Mouse (Mus musculus) MEL (cell line): ENCODE measurements around the gene 6030498E09Rik. TPM values are rescaled to one million over a fixed set of nuclear protein-coding genes. Genes with fewer than 3 reads are reported as not detected.

Experiments used
- DNase-seq: peaks from one replicate; pipeline ENCODE4 v3.0.0; 2011; ENCODE audit warnings: low read depth, low spot score
- H3K27ac ChIP-seq: 2 replicates; pipeline ENCODE4 v1.5.1; 2012; ENCODE audit warnings: low read depth, mild to moderate bottlenecking, control low read depth, low read length, moderate library complexity; ENCODE audit not compliant: control insufficient read depth
- H3K27me3 ChIP-seq, 2 experiments: fragments of 150-350 bp in 1 of 2; sonication (generic) in 1 of 2; 2 replicates each; pipeline ENCODE4 v1.6.1; 2012; ENCODE audit warnings: low read length in 2 of 2, mild to moderate bottlenecking in 2 of 2, improper control_type of control experiment in 1 of 2, moderate library complexity in 1 of 2; ENCODE audit not compliant: insufficient read depth in 2 of 2, control insufficient read depth in 1 of 2
- H3K36me3 ChIP-seq, 2 experiments: 2 replicates each; pipeline ENCODE4 v1.6.1; 2012 to 2014; ENCODE audit warnings: low read length in 2 of 2, improper control_type of control experiment in 1 of 2, inconsistent platforms in 1 of 2, mild to moderate bottlenecking in 1 of 2; ENCODE audit not compliant: insufficient read depth in 2 of 2, control insufficient read depth in 1 of 2
- H3K4me1 ChIP-seq, 2 experiments: fragments of 150-350 bp in 1 of 2; sonication (generic) in 1 of 2; 2 replicates each; pipeline ENCODE4 v1.6.1; 2012; ENCODE audit warnings: low read length in 2 of 2, improper control_type of control experiment in 1 of 2, mild to moderate bottlenecking in 1 of 2; ENCODE audit not compliant: insufficient read depth in 2 of 2, control insufficient read depth in 1 of 2
- H3K4me3 ChIP-seq, 2 experiments: fragments of 150-350 bp in 1 of 2; sonication (generic) in 1 of 2; 2 replicates each; pipeline ENCODE4 v1.5.1; 2012; ENCODE audit warnings: low read depth in 2 of 2, low read length in 2 of 2, mild to moderate bottlenecking in 2 of 2, moderate library complexity in 2 of 2, control low read depth in 1 of 2, improper control_type of control experiment in 1 of 2; ENCODE audit not compliant: control insufficient read depth in 1 of 2, insufficient read depth in 1 of 2
- H3K79me2 ChIP-seq: 2 replicates; pipeline ENCODE4 v1.6.1; 2012; ENCODE audit warnings: mild to moderate bottlenecking, low read length, moderate library complexity; ENCODE audit not compliant: control insufficient read depth, poor library complexity, insufficient read depth
- H3K9ac ChIP-seq: 2 replicates; pipeline ENCODE4 v1.6.1; 2012; ENCODE audit warnings: low read depth, mild to moderate bottlenecking, control low read depth, low read length, moderate library complexity; ENCODE audit not compliant: control insufficient read depth, poor library complexity, severe bottlenecking
- H3K9me3 ChIP-seq: fragments of 150-350 bp; sonication (generic); replicated peaks from 2 replicates; pipeline ENCODE4 v1.6.1; 2012; ENCODE audit warnings: mild to moderate bottlenecking, low read length, improper control_type of control experiment, moderate library complexity; ENCODE audit not compliant: insufficient read depth
- BHLHE40 ChIP-seq: IDR thresholded peaks from 2 replicates; pipeline ENCODE4 v1.6.1; 2012; ENCODE audit warnings: low read depth, mild to moderate bottlenecking, inconsistent platforms, low read length, improper control_type of control experiment, borderline replicate concordance
- CTCF ChIP-seq, 3 experiments: IDR thresholded peaks in 2 of 3; conservative IDR thresholded peaks in 1 of 3; 2 replicates each; pipeline ENCODE4 v1.5.1; 2011 to 2012; ENCODE audit warnings: low read length in 3 of 3, low read depth in 2 of 3, mild to moderate bottlenecking in 2 of 3, improper control_type of control experiment in 1 of 3, inconsistent platforms in 1 of 3, mixed read lengths in 1 of 3, moderate library complexity in 1 of 3; ENCODE audit not compliant: control insufficient read depth in 1 of 3, insufficient read depth in 1 of 3, poor library complexity in 1 of 3, severe bottlenecking in 1 of 3
- ELF1 ChIP-seq: IDR thresholded peaks from 2 replicates; pipeline ENCODE4 v1.6.1; 2014; ENCODE audit warnings: low read depth, mild to moderate bottlenecking, inconsistent platforms, low read length, improper control_type of control experiment, moderate library complexity
- EP300 ChIP-seq, 2 experiments: IDR thresholded peaks; 2 replicates each; pipeline ENCODE4 v1.6.1; 2011; ENCODE audit warnings: improper control_type of control experiment in 2 of 2, low read length in 2 of 2, low read depth in 1 of 2, mild to moderate bottlenecking in 1 of 2
- ETS1 ChIP-seq: IDR thresholded peaks from 2 replicates; pipeline ENCODE4 v1.6.1; 2012; ENCODE audit warnings: low read depth, mild to moderate bottlenecking, inconsistent platforms, low read length, improper control_type of control experiment, moderate library complexity
- GATA1 ChIP-seq: IDR thresholded peaks from 2 replicates; pipeline ENCODE4 v1.6.1; 2011; ENCODE audit warnings: low read depth, low read length, improper control_type of control experiment
- MAX ChIP-seq: IDR thresholded peaks from 2 replicates; pipeline ENCODE4 v1.6.1; 2011; ENCODE audit warnings: low read length, improper control_type of control experiment
- MAZ ChIP-seq: IDR thresholded peaks from 2 replicates; pipeline ENCODE4 v1.6.1; 2012; ENCODE audit warnings: low read depth, mild to moderate bottlenecking, inconsistent platforms, low read length, improper control_type of control experiment
- MEF2A ChIP-seq: IDR thresholded peaks from 2 replicates; pipeline ENCODE4 v1.6.1; 2014; ENCODE audit warnings: low read depth, mild to moderate bottlenecking, inconsistent platforms, low read length, improper control_type of control experiment; ENCODE audit not compliant: poor library complexity, insufficient replicate concordance, severe bottlenecking; ENCODE audit errors: extremely low read depth
- MXI1 ChIP-seq: IDR thresholded peaks from 2 replicates; pipeline ENCODE4 v1.6.1; 2011; ENCODE audit warnings: mild to moderate bottlenecking, low read depth, low read length, improper control_type of control experiment
- MYB ChIP-seq: IDR thresholded peaks from 2 replicates; pipeline ENCODE4 v1.6.1; 2011; ENCODE audit warnings: mild to moderate bottlenecking, low read depth, low read length, improper control_type of control experiment
- MYC ChIP-seq: IDR thresholded peaks from 2 replicates; pipeline ENCODE4 v1.6.1; 2011; ENCODE audit warnings: low read depth, mild to moderate bottlenecking, low read length, improper control_type of control experiment, moderate library complexity
- NRF1 ChIP-seq: IDR thresholded peaks from 2 replicates; pipeline ENCODE4 v1.6.1; 2014; ENCODE audit warnings: low read depth, mild to moderate bottlenecking, inconsistent platforms, low read length, improper control_type of control experiment, moderate library complexity; ENCODE audit not compliant: poor library complexity, insufficient read depth, severe bottlenecking
- POLR2A ChIP-seq, 2 experiments: IDR thresholded peaks; 2 replicates each; pipeline ENCODE4 v1.6.1; 2011 to 2012; ENCODE audit warnings: low read length in 2 of 2, mild to moderate bottlenecking in 2 of 2, control low read depth in 1 of 2, improper control_type of control experiment in 1 of 2, low read depth in 1 of 2, moderate library complexity in 1 of 2; ENCODE audit not compliant: control insufficient read depth in 1 of 2, insufficient read depth in 1 of 2, poor library complexity in 1 of 2
- POLR2AphosphoS2 ChIP-seq: IDR thresholded peaks from 2 replicates; pipeline ENCODE4 v1.6.1; 2011; ENCODE audit warnings: low read length, improper control_type of control experiment
- POLR2AphosphoS5 ChIP-seq: IDR thresholded peaks from 2 replicates; pipeline ENCODE4 v1.6.1; 2012; ENCODE audit warnings: low read depth, borderline replicate concordance, mild to moderate bottlenecking, inconsistent platforms, low read length, moderate library complexity, mixed read lengths
- RCOR1 ChIP-seq: IDR thresholded peaks from 2 replicates; pipeline ENCODE4 v1.6.1; 2012; ENCODE audit warnings: low read depth, mild to moderate bottlenecking, inconsistent platforms, low read length, improper control_type of control experiment
- SMC3 ChIP-seq: IDR thresholded peaks from 2 replicates; pipeline ENCODE4 v1.6.1; 2011; ENCODE audit warnings: low read depth, low read length, improper control_type of control experiment
- TCF12 ChIP-seq: IDR thresholded peaks from 2 replicates; pipeline ENCODE4 v1.6.1; 2014; ENCODE audit warnings: low read depth, mild to moderate bottlenecking, inconsistent platforms, low read length, improper control_type of control experiment, moderate library complexity
- USF1 ChIP-seq: IDR thresholded peaks from 2 replicates; pipeline ENCODE4 v1.6.1; 2014; ENCODE audit warnings: low read depth, mild to moderate bottlenecking, inconsistent platforms, low read length, improper control_type of control experiment, moderate library complexity
- ZC3H11A ChIP-seq: IDR thresholded peaks from 2 replicates; pipeline ENCODE4 v1.6.1; 2012; ENCODE audit warnings: low read depth, mild to moderate bottlenecking, inconsistent platforms, low read length, improper control_type of control experiment
- polyA plus RNA-seq, 2 experiments: library from polyadenylated mRNA; stranded (reverse) in 1 of 2; unstranded in 1 of 2; fragments of >175 nt in 1 of 2; fragments of >200 nt in 1 of 2; gene quantifications; 2 replicates each; pipeline versions ENCODE4 v1.2.1 to v1.2.4; 2012; ENCODE audit warnings: low replicate concordance in 2 of 2, low read depth in 1 of 2; ENCODE audit not compliant: insufficient read length in 2 of 2, insufficient read depth in 1 of 2, missing spikeins in 1 of 2
- total RNA-seq: library from RNA; depleted of rRNA; stranded (reverse); fragments of 300-350 nt; gene quantifications from 2 replicates; pipeline ENCODE4 v1.2.3, GENCODE M21; 2012; rRNA removed

The 6030498E09Rik gene
- total RNA-seq = not detected in 2 replicates
- not detected for polyA plus RNA-seq

DNA sequence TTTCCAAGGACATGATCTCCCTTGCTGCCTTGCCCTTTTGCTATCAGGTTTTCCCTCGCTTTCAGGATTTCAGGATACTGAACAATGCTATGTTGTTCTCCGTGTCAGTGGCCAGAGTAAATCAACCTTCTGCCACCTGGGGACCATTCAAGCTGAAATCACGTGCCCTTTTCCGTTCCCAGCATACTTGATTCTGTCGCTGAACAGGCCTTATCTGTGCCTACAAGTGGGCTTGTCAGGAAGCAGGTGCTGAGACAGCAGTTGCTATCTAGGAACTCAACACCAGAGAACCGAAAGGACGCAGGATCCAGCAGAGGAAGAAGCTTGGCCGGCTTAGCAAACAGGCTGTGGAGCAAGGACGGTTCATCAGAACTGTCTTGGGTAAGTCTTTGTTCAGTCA, at the start of gene 6030498E09Rik:
TSS of gene 6030498E09Rik (plus strand) at position 194 of the 400 bp plus-strand sequence.
- H3K9me3 ChIP-seq = no peaks in the 10 kb centered on the region
- H3K27me3 ChIP-seq = no peaks in the 10 kb centered on the region
- peak; percentile 81 for TF ChIP-seq USF1
- TF ChIP-seq TCF12 = peak; percentile 65
- TF ChIP-seq ETS1 = peak; percentile 57
- peak in 1 of 2 experiments; percentile 49; a peak in 1 of 4 replicates for TF ChIP-seq EP300 (IDR thresholded peaks at IDR 0.05; ENCODE audit: low read depth in 1 of 2, low read length in 2 of 2)
- TF ChIP-seq GATA1 = 0 out of 2 replicates have a peak, but pooled peaks have one; percentile 23
- TF ChIP-seq BHLHE40 = peak; percentile 55; the same call in 1 of the 2 replicates
- 0 out of 2 replicates have a peak, but pooled peaks have one; percentile 39 for TF ChIP-seq MAX
- TF ChIP-seq SMC3 = no peak
- no peak for TF ChIP-seq ZC3H11A
- TF ChIP-seq, all 39 proteins: peak for 7
- Histone ChIP-seq H3K4me1 (no peaks in the 10 kb centered on the region), H3K27ac (no peak within 1 kb of the TSS), H3K4me3 (peak within 1 kb of the TSS; percentile 28 to 31; a peak in 3 of 4 replicates), H3K79me2 (no peaks in the 10 kb centered on the region), H3K9ac (no peak within 1 kb of the TSS), H3K36me3 (no peaks in the 10 kb centered on the region)
- peak; percentile 45 for DNase-seq

DNA sequence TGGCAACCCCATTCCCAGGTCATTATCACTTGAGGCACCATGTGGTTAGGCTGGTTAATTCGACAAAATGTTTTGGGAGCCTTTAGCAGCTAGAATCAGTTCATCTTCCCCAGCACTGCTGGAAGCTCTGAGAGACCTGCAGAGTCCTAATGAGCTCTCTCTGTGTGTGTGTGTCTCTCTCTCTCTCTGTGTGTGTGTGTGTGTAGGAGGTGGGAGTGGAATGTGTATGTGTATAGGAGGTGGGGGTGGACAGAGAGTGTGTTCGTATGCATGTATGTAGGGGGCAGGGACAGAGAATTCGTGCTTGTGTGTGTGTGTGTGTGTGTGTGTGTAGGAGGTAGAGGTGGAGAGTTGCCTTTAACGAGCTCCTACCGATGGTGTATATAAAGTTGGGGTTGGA, 42.4 kb upstream of the 6030498E09Rik start:
- H3K4me1 ChIP-seq = no peaks in the 10 kb centered on the region
- H3K36me3 ChIP-seq = no peaks in the 10 kb centered on the region
- no peak overlapping the region for H3K27ac ChIP-seq
- no peak overlapping the region for H3K9ac ChIP-seq
- no peak for TF ChIP-seq NRF1
- TF ChIP-seq ELF1 = no peak
- TF ChIP-seq MYC = no peak
- TF ChIP-seq RCOR1 = no peak
- TF ChIP-seq MXI1 = no peak
- no peak for TF ChIP-seq USF1
- no peak for TF ChIP-seq BHLHE40
- no peak for TF ChIP-seq MYB
- TF ChIP-seq POLR2AphosphoS2 = no peak
- TF ChIP-seq MEF2A = no peak
- TF ChIP-seq POLR2A (IDR thresholded peaks at IDR 0.05; ENCODE audit: control insufficient read depth in 1 of 2, insufficient read depth in 1 of 2, low read depth in 1 of 2, low read length in 2 of 2, poor library complexity in 1 of 2) = no peak
- TF ChIP-seq CTCF (IDR thresholded peaks at IDR 0.05 in 2 of 3, conservative IDR thresholded peaks at IDR 0.05 in 1 of 3; ENCODE audit: control insufficient read depth in 1 of 3, insufficient read depth in 1 of 3, low read depth in 2 of 3, low read length in 3 of 3, poor library complexity in 1 of 3, severe bottlenecking in 1 of 3) = no peak
- TF ChIP-seq MAZ = no peak
- TF ChIP-seq POLR2AphosphoS5 = no peak
- no peak for TF ChIP-seq SMC3
- no peak for TF ChIP-seq TCF12
- TF ChIP-seq, all 39 proteins: peak for 0
- no peaks in the 10 kb centered on the region for H3K27me3 ChIP-seq
- DNase-seq = no peak
- no peaks in the 10 kb centered on the region for H3K79me2 ChIP-seq
- H3K4me3 ChIP-seq = no peak overlapping the region
- no peaks in the 10 kb centered on the region for H3K9me3 ChIP-seq
